Mouse (Mus musculus) limb, embryonic 15.5 days (tissue): Measurements from ENCODE around the gene Mmp9. TPM values are rescaled to one million over a fixed set of nuclear protein-coding genes. Genes with fewer than 3 reads are reported as not detected.
A peak's percentile ranks its signal among the peaks of the same experiment; 100 is the strongest.

Source experiments
- ATAC-seq: fragments of 200-750 bp; cut with Nextera tagmentation; 2 replicates; pipeline ENCODE4 v1.8.0; 2017; ENCODE audit warnings: low read depth, moderate TSS enrichment; ENCODE audit not compliant: insufficient number of reproducible peaks, low FRiP score, low TSS enrichment
- H3K27ac ChIP-seq: fragments of 300-500 bp; sonication (generic); 2 replicates; pipeline ENCODE4 v1.5.1; 2015; ENCODE audit warnings: moderate library complexity, mild to moderate bottlenecking, inconsistent platforms
- H3K27me3 ChIP-seq: fragments of 300-500 bp; sonication (generic); 2 replicates; pipeline ENCODE4 v1.6.1; 2015; ENCODE audit warnings: inconsistent platforms
- H3K36me3 ChIP-seq: fragments of 300-500 bp; sonication (generic); 2 replicates; pipeline ENCODE4 v1.6.1; 2015; ENCODE audit warnings: inconsistent platforms
- H3K4me1 ChIP-seq: fragments of 300-500 bp; sonication (generic); 2 replicates; pipeline ENCODE4 v1.6.1; 2015; ENCODE audit warnings: inconsistent platforms
- H3K4me2 ChIP-seq: fragments of 300-500 bp; sonication (generic); 2 replicates; pipeline ENCODE4 v1.6.1; 2015; ENCODE audit warnings: mild to moderate bottlenecking, inconsistent platforms
- H3K4me3 ChIP-seq: fragments of 300-500 bp; sonication (generic); 2 replicates; pipeline ENCODE4 v1.5.1; 2015; ENCODE audit warnings: mild to moderate bottlenecking, inconsistent platforms
- H3K9ac ChIP-seq: fragments of 300-500 bp; sonication (generic); 2 replicates; pipeline ENCODE4 v1.6.1; 2015; ENCODE audit warnings: inconsistent platforms
- H3K9me3 ChIP-seq: fragments of 300-500 bp; sonication (generic); 2 replicates; pipeline ENCODE4 v1.6.1; 2016; ENCODE audit warnings: inconsistent platforms
- WGBS: fragments of 180-500 bp; shearing (Covaris S2); methylation state at CpG from one replicate; pipeline ENCODE4 v1.1.7; 2015; 5-methylcytosine and 5-hydroxymethylcytosine counted together
- polyA plus RNA-seq: library from polyadenylated mRNA; unstranded; fragments of >200 nt; fragmentation: Nextera tagmentation; extraction: Ambion mirVana; gene quantifications from 2 replicates; pipeline ENCODE4 v1.2.1, GENCODE M21; 2015

Mmp9 gene
- polyA plus RNA-seq, 1 experiment from 2014 or later, result 22.2 TPM

DNA sequence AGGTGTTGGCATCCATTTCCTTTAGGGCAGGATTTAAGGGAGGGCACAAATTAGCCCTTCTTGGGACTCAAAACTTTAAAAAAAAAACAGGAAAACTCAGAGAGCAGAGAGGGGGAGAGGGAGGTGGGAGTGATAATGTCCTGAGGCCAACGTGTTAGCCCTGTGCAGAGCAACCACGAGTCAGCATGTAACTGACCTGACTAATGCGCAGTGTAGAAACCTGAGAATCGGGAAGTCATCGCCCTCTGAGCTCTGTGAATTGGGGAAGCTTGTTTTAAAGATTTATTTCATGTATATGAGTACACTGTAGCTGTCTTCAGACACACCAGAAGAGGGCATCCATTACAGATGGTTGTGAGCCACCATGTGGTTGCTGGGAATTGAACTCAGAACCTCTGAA is 23.8 kb upstream of the Mmp9 start:
- Histone ChIP-seq H3K4me2 (no peak overlapping the region), H3K36me3 (peaks cover 10% of the 10 kb centered on the region), H3K4me1 (peaks cover 14% of the 10 kb centered on the region), H3K9ac (no peak overlapping the region), H3K4me3 (no peak overlapping the region), H3K27me3 (no peaks in the 10 kb centered on the region), H3K9me3 (no peaks in the 10 kb centered on the region), H3K27ac (no peak overlapping the region)
- no peak for ATAC-seq
- WGBS, result 60% methylated on average over 5 of the region's 5 CpGs

DNA sequence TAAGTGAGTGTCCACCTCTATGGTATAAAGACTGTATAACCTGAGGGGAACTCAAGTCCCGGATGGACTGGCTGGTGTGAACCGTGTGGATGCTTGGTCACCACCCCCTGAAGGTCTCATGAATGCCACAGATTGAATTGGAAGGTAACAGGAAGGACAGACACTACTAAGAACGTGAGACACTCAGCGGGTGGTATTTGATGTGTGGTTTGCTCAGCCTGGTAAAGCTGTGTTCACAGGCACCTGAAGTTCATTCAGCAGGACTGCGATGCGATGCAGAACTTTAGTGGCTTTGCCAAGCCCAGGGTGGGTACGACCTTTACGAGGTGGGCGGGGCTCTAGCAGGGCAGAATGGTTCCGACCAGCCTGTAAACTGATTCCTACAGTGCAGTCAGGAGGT is 23.2 kb upstream of the Mmp9 start:
- Histone ChIP-seq H3K27ac (no peak overlapping the region), H3K27me3 (no peaks in the 10 kb centered on the region), H3K9me3 (no peaks in the 10 kb centered on the region), H3K36me3 (peaks cover 10% of the 10 kb centered on the region), H3K4me1 (peaks cover 8% of the 10 kb centered on the region), H3K9ac (no peak overlapping the region), H3K4me3 (no peak overlapping the region), H3K4me2 (no peak overlapping the region)
- 34% methylated on average over 10 of the region's 10 CpGs for whole genome bisulfite sequencing
- ATAC-seq, result no peak

DNA sequence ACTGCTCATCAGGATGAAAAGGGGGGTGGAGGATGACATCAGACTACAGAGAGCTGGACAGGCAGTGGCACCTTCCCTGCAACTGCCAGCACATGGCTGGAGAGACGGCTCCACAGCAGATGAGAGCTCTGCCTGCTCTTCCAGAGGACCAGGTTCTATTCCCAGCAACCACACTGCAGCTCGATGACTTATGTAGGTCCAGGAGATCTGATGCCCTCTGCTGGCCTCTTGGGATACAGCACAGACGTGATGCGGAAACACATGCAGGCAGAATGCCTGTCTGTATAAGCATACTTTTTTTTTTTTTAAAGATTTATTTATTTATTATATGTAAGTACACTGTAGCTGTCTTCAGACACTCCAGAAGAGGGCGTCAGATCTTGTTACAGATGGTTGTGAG is 22.3 kb upstream of the Mmp9 start:
- no peak overlapping the region for H3K27ac ChIP-seq
- no peaks in the 10 kb centered on the region for H3K9me3 ChIP-seq
- ATAC-seq, result no peak
- peaks cover 10% of the 10 kb centered on the region for H3K36me3 ChIP-seq
- H3K27me3 ChIP-seq, result no peaks in the 10 kb centered on the region
- H3K4me3 ChIP-seq, result no peak overlapping the region
- 67% methylated on average over 5 of the region's 5 CpGs for WGBS
- peaks cover 6% of the 10 kb centered on the region; the same call in 1 of the 2 replicates for H3K4me1 ChIP-seq
- H3K4me2 ChIP-seq, result no peak overlapping the region
- no peak overlapping the region for H3K9ac ChIP-seq

DNA sequence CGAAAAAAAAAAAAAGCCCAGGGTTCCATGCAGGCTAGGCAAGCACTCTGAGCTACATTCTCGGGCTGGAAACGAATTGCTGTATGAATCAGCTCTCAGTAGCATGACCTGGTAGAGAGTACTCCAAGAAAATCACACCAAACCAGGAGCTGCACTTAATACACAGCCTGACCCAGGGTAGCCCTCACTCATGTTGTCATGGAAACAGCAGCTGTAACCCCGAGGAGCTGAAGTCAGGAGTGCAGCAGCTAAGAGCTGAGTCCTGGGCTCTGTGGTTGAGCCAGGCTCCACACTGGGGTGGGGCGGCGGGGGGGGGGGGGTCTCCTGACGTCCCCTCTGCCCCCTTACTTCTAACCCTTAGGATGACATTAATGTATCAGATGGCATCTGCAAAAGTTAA is 18.6 kb upstream of the Mmp9 start:
- Histone ChIP-seq H3K4me3 (no peak overlapping the region), H3K4me2 (no peak overlapping the region), H3K36me3 (peaks cover 10% of the 10 kb centered on the region), H3K27me3 (no peaks in the 10 kb centered on the region), H3K9ac (no peak overlapping the region), H3K4me1 (peaks cover 4% of the 10 kb centered on the region; the same call in 1 of the 2 replicates), H3K27ac (no peak overlapping the region), H3K9me3 (no peaks in the 10 kb centered on the region)
- 55% methylated on average over 7 of the region's 7 CpGs for WGBS
- ATAC-seq, result no peak

DNA sequence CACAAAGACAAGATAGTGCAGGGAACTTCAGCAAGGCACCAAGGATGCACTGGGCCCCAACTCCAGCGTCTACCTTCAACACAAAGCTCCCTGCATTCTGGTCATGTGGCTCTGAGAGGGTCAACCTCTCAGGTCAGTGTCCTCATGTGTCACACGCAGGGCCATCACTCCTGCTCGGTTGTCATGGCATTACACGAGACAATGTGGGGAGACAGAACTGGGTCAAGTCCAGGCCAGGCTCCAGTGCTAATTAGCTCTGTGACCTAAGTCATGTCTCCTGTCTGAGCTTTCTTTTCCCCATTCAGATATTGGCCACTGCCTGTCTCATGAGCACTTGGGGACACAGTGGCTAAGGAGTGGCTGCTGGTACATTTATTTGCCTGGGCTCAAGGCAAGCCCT is 17.3 kb upstream of the Mmp9 start:
- H3K27ac ChIP-seq, result no peak overlapping the region
- no peaks in the 10 kb centered on the region for H3K27me3 ChIP-seq
- WGBS, result 59% methylated on average over 4 of the region's 4 CpGs
- no peaks in the 10 kb centered on the region for H3K9me3 ChIP-seq
- no peak overlapping the region for H3K4me3 ChIP-seq
- H3K9ac ChIP-seq, result no peak overlapping the region
- H3K4me2 ChIP-seq, result no peak overlapping the region
- peaks cover 10% of the 10 kb centered on the region for H3K36me3 ChIP-seq
- H3K4me1 ChIP-seq, result no peaks in the 10 kb centered on the region
- no peak for ATAC-seq

DNA sequence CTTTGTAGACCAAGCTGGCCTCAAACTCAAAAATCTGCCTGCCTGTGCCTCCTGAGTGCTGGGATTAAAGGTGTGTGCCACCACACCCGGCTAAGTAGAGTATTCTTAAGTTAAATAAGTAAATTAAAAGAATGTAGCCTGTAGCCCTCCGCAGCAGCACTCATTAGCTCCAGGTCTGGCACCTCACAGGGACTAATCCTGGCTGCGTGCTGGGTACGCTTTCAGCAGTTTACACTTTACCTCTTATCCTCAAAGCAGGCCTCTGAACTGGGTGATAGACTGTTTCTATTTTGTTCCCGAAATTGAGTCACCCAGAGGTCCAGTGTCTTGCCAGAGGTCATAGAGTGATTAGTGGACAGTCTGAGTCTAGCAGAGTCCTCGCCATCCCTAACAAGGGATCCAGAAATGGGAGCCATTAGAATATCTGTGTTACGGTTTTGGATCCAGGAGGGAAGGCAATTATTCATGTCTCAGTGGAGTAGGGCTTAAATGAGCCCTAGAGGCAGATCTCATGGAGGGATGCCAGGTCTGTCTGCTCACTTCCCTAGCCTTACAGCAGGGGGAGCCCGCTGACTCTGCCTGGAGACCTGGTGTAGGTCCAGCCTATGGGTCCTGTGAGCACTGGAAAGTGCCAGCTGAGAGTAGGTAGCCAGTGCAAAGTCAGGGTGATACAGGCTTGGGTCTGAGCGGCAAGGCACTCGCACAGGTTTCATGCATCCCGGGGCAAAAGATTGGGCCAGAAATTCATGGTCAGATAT is 16.3 kb upstream of the Mmp9 start:
- H3K4me2 ChIP-seq, result no peak overlapping the region
- H3K4me1 ChIP-seq, result no peaks in the 10 kb centered on the region
- H3K36me3 ChIP-seq, result peaks cover 6% of the 10 kb centered on the region
- H3K9ac ChIP-seq, result no peak overlapping the region
- 33% methylated on average over 11 of the region's 11 CpGs for WGBS
- H3K9me3 ChIP-seq, result no peaks in the 10 kb centered on the region
- H3K27me3 ChIP-seq, result no peaks in the 10 kb centered on the region
- no peak overlapping the region for H3K4me3 ChIP-seq
- H3K27ac ChIP-seq, result no peak overlapping the region
- no peak for ATAC-seq

DNA sequence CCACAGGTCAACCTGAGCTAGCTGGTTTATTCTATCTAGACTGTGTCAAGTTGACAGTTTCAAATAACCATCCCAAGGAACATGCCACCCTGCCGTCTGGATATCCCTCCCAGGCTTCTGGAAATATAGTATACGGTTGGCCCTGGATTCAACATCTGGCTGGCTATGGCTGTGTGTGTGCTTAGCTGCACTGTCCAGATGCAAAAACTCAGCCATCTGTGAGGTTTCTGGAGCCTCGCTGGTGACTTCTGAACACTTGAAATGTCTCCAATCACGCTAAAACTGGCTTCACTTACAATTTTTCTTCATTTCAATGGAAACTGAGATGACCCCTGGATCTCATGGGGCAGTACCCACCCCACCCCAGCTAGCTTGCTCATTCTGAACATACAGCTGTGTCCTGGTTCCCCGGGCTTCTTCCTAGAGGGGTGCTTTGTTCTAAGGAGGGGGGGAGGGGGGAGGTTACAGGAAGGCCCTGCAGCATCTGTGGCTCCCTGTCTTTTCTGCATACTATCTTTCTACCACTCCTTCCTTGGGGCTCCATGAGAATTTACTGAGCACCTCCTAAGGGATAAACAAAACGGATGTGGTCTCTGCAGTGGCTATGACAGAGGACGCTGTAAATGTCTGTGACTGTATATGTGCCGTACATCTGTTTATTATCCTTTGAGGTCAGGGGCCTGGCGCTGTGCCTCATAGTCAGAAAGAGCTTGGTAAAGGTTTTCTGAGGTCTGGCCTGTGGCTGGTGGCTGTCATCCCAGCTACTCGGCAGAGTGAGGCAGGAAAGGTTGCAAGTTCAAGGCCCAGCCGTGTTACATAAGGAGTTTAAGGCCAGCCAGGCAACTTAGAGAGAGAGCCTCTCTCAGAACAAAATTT is 9.6 kb upstream of the Mmp9 start:
- Histone ChIP-seq H3K4me3 (no peak overlapping the region), H3K9ac (no peak overlapping the region), H3K4me2 (no peak overlapping the region), H3K27me3 (peaks cover 27% of the 10 kb centered on the region), H3K4me1 (no peaks in the 10 kb centered on the region), H3K27ac (no peak overlapping the region), H3K9me3 (no peaks in the 10 kb centered on the region), H3K36me3 (no peaks in the 10 kb centered on the region)
- no peak for ATAC-seq
- WGBS, result 35% methylated on average over 11 of the region's 11 CpGs

DNA sequence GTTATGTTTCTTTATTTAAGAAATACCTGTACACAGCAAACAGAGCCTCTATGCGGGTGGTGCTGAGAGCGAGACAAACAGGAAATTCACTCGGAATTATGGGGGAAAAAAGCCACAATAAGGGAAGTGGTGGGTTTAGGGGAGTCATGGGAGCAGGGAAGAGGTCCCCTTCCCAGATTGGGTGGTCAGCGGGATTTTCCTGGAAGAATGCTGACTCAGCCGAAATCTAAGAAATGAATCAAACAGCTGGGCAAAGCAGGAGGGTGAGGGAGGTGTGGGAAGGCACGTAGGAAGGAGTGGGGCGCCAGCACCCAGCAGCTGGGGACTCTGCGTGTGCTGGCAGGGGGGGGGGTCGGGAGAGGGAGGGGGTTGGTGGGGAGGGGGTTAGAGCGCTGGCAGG is 7.0 kb upstream of the Mmp9 start:
- H3K9me3 ChIP-seq, result no peaks in the 10 kb centered on the region
- no peak overlapping the region for H3K27ac ChIP-seq
- H3K9ac ChIP-seq, result no peak overlapping the region
- no peak for ATAC-seq
- no peak overlapping the region for H3K4me3 ChIP-seq
- no peak overlapping the region for H3K4me2 ChIP-seq
- peaks cover 4% of the 10 kb centered on the region for H3K4me1 ChIP-seq
- H3K27me3 ChIP-seq, result peaks cover 39% of the 10 kb centered on the region
- no peaks in the 10 kb centered on the region for H3K36me3 ChIP-seq
- 40% methylated on average over 9 of the region's 10 CpGs for WGBS

DNA sequence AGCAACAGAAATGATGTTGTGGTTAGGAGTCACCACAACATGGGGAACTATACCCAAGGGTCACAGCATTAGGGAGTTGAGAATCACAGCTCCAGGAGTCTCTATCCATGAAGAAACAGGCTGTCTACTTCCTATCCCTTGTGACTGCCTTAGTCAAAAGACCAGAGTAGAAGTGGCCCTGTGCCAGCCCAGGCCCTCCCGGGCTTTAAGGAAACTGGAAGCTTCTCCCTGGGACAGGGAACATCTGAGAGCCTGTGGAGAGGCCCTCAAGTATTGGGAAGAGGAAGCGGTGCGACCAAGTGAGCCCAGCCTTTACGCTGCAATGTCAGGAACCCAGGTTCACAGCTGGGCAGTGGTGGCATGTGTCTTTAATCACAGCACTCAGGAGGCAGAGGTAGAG is 4.6 kb upstream of the Mmp9 start:
- H3K36me3 ChIP-seq, result no peaks in the 10 kb centered on the region
- H3K9ac ChIP-seq, result no peak overlapping the region
- no peak overlapping the region for H3K4me2 ChIP-seq
- peaks cover 58% of the 10 kb centered on the region for H3K27me3 ChIP-seq
- WGBS, result 68% methylated on average over 4 of the region's 4 CpGs
- no peak for ATAC-seq
- peaks cover 23% of the 10 kb centered on the region for H3K4me1 ChIP-seq
- H3K4me3 ChIP-seq, result no peak overlapping the region
- H3K9me3 ChIP-seq, result no peaks in the 10 kb centered on the region
- no peak overlapping the region for H3K27ac ChIP-seq

DNA sequence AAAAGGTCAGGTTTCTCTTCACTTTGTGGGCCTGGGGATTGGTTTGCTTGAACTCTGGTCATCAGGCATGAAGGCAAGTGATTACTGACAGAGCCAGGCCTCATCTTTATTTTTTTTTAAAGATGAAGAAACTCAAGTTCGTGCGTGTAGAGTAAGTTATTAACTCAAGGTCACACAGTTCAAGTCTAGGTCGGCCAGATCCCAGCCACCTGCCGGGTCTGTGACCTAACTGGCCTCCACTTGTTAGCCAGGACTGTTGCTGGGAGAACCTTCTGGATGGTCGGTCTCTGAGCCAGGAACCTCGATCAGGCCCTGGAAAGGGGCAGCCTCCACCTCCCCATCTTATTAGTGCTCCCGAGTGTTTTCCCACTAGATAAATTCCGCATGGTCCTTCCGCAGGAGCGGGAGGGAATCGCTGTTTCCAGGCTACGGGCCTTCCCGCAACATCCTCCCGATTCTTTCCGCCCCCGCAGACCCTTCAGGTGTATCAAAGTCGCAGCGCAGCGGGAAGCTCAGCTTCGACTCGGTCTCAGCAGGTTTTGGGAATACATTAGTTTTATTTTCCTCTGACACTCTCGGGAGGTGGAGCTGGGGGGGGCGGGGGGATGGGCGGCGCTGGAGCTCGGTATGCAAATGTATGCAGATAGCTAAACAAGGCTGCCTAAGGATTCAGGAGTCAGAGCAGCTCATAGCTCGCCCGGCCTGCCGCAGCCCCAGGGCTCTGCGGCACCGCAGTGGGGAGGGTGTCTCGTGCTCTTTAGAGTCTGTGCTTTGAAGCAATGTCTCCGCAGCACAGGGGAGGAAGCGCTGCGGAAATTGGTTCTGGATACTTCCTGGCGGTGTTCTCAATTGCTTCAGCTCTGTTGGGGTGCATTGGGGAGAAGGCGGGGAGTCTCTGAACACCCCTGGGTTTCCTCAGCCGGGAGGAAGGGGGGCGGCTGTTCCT is 2.2 kb upstream of the Mmp9 start:
- peak overlapping the region; percentile 33 for H3K4me3 ChIP-seq
- no peaks in the 10 kb centered on the region for H3K9me3 ChIP-seq
- no peak overlapping the region for H3K9ac ChIP-seq
- peak overlapping the region; percentile 71 for H3K4me2 ChIP-seq
- peaks cover 59% of the 10 kb centered on the region for H3K27me3 ChIP-seq
- no peak for ATAC-seq
- no peak overlapping the region for H3K27ac ChIP-seq
- whole genome bisulfite sequencing, result 3% methylated on average over 39 of the region's 39 CpGs
- peaks cover 26% of the 10 kb centered on the region for H3K4me1 ChIP-seq
- no peaks in the 10 kb centered on the region for H3K36me3 ChIP-seq

DNA sequence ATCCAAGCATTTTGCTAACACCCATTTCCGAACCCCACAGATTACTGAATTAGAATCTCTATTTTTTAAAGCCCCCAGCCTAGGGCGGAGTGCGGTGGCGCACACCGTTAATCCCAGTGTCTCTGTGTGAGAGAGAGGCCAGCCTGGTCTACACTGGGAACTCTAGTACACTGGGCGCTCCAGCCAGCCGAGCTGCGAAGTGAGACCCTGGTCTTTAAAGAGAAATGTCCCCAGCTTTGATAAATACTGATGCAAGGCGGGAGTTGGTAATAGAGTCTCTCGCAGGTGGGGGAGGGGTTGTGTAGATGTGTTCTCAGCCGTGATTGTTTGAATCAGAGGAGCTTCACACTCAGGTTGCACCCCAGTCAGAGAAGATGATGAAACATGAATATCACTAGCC is 1.5 kb upstream of the Mmp9 start:
- Histone ChIP-seq H3K36me3 (no peaks in the 10 kb centered on the region), H3K4me3 (peak overlapping the region; percentile 33), H3K4me2 (peak overlapping the region; percentile 71), H3K9ac (no peak overlapping the region), H3K9me3 (no peaks in the 10 kb centered on the region), H3K27ac (no peak overlapping the region), H3K27me3 (peaks cover 58% of the 10 kb centered on the region), H3K4me1 (peaks cover 26% of the 10 kb centered on the region)
- 2% methylated on average over 11 of the region's 11 CpGs for WGBS
- ATAC-seq, result no peak
